Mouse (Mus musculus) CD4-positive naive resting alpha-beta T cell, adult 76 days (primary cell): ENCODE measurements around the gene Cnpy1. TPM values are rescaled to one million over a fixed set of nuclear protein-coding genes. Genes with fewer than 3 reads are reported as not detected.

Source experiments
- total RNA-seq: library from RNA; stranded (reverse); gene quantifications from one replicate; pipeline ENCODE4 v1.2.4, GENCODE M21; 2023

Cnpy1 gene
- total RNA-seq: not detected

GRCm38 (mm10) chr5:28245574-28245973, at the start of gene Cnpy1:
TSS of gene Cnpy1 (minus strand) at chr5:28245806.

GRCm38 (mm10) chr5:28165358-28166255, 80.0 kb downstream of the Cnpy1 start, which contains the start of gene En2:
TSS of gene En2 (plus strand) at chr5:28165694.

Other genes with a start within 250 kb of the Cnpy1 start
- gene Insig1, start 174.4 kb downstream of the Cnpy1 start, total RNA-seq: 158 TPM
- not detected for gene En2, start 80.1 kb downstream of the Cnpy1 start, total RNA-seq
- gene Rbm33, start 71.3 kb upstream of the Cnpy1 start, total RNA-seq: 175 TPM
- gene Shh, start 221.4 kb upstream of the Cnpy1 start, total RNA-seq: not detected